Mouse (Mus musculus): ENCODE results near the gene Oat.
A peak's percentile ranks its signal among the peaks of the same experiment; 100 is the strongest.

Gene Oat

DNA sequence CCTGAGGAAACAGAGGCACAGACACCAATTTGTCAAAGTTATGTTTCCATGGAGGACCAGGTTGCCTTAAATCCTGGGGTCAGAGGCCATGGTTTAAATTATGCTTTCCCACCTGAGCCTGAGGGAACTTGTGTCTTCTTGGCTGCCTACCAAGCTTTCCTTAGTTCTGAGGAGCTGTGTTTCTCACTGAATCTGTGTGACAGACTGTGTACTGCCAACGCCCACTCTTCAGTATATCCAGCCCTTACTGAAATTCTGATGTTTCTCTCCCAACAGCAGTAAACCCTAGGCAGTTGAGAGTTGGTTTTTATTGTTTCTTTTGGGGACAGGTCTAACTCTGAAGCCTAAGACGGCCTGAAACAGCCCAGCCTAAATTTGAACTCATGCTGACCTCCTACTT is 17.6 kb upstream of the Oat start:
- no peak for DNase-seq (ENCODE audit: low spot score in 2 of 2)

DNA sequence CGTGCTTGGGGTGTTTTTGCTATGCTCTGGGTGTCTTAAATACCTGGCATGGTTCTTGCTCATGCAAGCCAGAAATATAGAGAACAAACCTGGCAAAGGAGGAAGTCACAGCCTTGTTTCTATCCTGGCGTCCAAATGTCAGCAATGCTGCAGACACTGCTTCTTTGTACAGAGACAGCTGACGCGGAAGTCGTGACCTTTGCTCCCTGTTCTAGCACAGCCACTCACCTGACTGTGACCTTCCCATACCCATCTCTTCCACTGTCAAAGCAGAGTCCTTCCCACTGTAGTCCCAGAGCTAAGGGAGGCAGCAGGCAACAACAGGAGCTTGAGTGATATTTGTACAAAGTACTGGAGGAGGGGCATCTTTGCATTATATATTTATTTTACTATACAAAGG is 13.4 kb upstream of the Oat start:
- DNase-seq (ENCODE audit: low spot score in 2 of 2), result no peak

GRCm38 (mm10) chr7:132587167-132587566 is 11.0 kb upstream of the Oat start:
- no peak for DNase-seq (ENCODE audit: low spot score in 2 of 2)

DNA sequence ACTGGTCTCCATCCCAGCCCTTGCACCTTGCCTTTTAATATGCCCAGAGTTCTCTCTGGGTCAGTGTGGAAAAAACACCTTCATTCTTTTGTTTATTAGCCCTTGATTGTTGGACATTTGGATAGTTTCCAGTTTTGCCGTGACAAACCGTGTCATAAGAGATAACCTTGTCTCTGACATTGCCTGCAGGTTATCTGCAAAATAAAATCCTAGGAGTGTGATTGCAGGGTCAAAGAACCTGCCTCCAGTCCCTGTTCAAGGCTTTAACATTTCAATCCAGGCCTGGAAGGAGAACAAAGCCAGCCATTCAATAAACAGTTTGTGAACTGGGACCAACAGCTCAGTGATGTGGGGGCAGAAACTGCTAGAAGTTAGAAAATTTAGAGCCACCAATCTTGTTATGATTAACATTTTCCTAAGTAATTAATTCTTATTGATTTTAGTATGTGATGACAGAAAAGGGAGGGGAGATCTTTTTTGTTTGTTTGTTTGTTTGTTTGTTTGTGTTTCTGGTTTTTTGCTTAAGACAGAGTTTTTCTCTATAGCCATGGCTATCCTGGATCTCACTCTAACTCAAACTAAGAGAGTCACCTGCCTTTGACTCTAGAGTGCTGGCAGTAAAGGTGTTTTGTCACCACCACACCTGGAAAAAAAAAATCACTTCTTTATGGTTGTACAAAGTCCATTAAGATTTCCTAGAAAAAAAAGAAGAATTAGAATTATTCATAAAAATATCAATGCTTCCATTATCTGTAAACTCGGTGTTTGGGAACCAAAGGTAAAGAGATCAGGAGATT is 9.7 kb upstream of the Oat start:
- no peak for DNase-seq (ENCODE audit: low spot score in 2 of 2)

GRCm38 (mm10) chr7:132581441-132581840 is 5.2 kb upstream of the Oat start:
- no peak for DNase-seq (ENCODE audit: low spot score in 2 of 2)

DNA sequence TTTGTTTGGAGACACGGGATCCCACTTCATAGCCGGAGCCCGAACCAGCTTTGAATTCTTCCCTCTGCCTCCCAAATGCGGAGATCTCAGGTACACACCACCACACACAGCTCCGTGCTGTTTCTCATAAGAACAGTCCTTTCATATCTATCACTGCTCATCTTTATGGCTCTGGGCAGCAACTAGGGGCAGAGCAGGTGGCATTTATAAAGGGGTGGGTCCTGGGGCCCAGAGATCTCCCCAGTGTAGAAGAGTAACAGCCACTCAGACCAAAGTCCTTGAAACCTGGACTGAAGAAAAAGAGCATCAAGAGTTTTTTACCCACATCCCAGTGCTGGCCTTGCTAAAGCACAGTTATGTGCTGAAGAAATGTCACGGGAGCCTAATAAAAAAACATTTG is 4.3 kb upstream of the Oat start:
- no peak for DNase-seq (ENCODE audit: low spot score in 2 of 2)

GRCm38 (mm10) chr7:132576891-132577290 is 693 bp upstream of the Oat start:
- no peak for DNase-seq (ENCODE audit: low spot score in 2 of 2)

DNA sequence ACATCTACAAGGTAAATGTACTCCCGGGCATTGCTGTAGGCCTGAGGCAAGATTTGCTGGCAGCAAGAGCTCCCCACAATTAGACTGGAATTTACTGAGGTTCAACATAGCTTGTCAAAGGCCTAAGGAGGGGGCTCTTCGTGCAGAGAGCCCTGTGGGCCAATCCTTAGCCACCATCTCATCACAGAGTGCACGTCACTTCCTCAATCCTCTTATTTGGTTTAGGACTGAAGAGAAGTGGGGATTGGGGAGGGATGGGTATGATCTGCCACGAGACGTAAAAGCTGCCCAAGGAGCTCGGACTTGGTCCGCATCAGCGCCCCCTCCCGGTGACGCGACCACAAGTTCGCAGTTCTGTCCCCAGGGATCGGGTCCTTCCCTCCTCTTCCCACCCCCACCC is 575 bp downstream of the Oat start:
- peak; percentile 83 to 84 for DNase-seq (ENCODE audit: low spot score in 2 of 2)

- no peak for DNase-seq (ENCODE audit: low spot score in 2 of 2)
These were observed 1.6 kb downstream of the Oat start for GRCm38 (mm10) chr7:132574646-132575045.

DNA sequence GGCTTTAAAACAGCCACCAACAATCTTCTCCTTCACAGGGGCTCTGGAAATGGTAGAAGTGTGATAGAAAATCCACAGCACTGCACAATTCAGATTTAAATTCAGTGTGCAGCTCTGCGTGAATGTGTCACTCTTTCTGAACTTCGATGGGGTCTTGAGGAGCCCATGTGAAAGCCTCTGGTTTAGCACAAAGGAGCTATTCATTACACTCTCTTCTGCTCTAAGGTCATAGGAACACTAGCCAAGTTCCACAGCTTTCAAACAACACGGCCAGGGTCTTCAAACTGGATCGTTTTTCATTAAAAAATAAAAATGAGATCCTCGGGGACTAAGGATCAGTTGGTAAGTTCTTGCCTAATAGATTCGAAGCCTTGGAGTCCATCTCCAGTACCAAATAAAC is 3.0 kb downstream of the Oat start:
- DNase-seq (ENCODE audit: low spot score in 2 of 2), result no peak

DNA sequence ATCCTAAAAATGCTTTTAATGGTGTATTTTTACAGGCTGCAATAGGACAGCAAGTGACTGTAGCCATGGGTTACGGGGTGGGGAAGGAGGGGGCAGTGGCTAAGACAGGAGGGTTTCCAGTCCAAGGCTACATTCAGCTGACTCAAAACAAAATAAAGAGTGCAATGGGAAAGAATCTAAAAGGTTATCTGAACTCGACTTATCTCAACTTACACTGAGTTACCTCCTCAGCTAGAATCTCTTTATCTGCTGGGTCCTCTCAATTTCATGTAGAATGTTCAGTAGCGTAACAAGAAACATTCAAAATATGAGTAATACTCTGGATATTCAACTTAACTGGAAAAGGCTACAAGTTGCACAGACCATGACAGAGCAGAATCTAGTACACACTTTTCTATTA is 3.5 kb downstream of the Oat start:
- DNase-seq (ENCODE audit: low spot score in 2 of 2), result no peak

- peak; percentile 24 to 52 for DNase-seq (ENCODE audit: low spot score in 2 of 2)
These were observed 4.7 kb downstream of the Oat start for GRCm38 (mm10) chr7:132571481-132571880.

DNA sequence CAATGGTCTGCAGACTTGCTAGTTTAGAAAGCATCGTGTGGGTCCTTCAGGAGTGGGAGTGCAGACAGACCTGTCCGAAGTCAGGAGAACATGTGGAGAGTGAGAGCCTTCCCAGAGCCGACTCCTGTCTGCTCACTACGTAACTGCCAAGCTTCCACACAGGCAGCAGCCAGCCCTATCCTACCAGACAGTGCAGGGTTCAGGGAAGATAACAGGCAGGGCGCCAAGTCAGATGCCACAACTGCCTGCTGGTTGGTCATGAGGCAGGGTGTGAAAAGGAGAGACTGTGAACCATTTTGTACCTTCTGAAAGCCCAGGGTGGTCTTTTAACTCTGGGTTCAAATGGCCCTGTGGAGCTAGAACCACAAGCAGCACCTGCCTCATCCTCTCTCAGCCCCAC is 6.1 kb downstream of the Oat start:
- DNase-seq (ENCODE audit: low spot score in 2 of 2), result peak; percentile 43 to 47

DNA sequence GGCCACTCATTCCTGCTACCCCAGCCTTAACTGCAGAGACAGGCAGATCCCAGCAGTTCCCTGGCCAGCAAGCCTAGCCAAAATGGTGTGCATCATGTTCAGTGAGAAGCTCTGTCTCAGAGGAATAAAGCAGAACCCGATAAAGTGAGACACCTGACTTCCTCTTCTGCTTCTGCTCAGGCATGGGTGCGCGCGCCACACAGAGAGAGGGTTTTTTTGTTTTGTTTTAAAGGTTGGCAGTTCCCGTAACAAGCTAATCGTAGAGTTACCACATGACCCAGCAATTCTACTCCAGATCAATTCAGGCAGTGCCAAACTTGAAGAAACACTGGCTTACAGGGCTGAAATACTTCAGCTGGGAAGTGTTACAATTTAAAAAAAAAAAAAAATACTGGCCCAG is 7.4 kb downstream of the Oat start:
- DNase-seq (ENCODE audit: low spot score in 2 of 2), result peak; percentile 49 to 61

GRCm38 (mm10) chr7:132565831-132566230 is 10.4 kb downstream of the Oat start:
- no peak for DNase-seq (ENCODE audit: low spot score in 2 of 2)

- peak in 1 of 2 experiments; percentile 63 for DNase-seq (ENCODE audit: low spot score in 2 of 2)
These were observed 16.9 kb downstream of the Oat start for GRCm38 (mm10) chr7:132559138-132559766.

DNA sequence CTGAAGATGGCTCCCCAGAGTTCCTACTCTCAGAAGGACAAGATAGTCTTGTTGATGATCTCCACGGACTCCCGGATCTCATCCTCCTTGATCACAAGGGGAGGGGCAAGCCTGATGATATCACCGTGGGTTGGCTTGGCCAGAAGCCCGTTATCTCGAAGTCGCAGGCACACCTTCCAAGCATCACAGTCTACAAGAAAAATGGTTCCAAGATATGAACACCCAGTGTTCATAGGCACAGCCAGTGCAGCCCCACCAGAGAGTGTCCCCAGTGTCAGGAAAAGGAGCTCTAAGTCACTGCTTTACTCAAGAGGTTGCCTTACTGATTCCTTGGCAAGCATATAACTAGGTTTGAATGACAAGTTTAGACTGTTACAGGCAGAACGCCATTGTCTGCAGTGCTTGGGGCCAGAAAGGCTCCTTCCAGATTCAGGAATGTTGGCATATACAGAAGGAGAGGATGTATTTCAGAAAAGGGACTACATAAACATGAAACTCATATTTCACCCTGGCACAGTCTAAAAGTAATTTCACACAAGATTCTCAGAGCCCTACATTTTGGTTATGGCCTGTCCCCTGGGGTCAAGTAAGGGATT is 18.0 kb downstream of the Oat start:
- DNase-seq (ENCODE audit: low spot score in 2 of 2), result no peak

DNA sequence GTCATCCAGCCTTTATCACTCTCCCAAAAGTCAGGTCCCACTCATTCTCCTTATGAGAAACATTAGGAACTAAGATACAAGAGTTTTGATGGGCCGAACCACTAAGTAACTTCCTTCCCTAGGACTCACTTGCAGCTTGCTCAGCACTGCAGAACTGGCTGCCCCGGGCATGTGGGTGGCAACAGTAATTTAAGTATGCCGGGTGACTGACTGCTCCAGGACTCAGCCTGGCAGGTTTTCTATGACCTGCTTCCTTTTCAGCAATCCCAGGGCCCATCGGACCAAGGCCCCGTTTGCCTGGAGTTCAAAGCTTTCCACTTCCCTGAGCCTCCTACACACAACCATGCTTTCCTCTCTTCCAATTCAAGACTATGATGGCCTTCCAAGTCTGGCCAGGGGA is 19.6 kb downstream of the Oat start:
- DNase-seq (ENCODE audit: low spot score in 2 of 2), result no peak

DNA sequence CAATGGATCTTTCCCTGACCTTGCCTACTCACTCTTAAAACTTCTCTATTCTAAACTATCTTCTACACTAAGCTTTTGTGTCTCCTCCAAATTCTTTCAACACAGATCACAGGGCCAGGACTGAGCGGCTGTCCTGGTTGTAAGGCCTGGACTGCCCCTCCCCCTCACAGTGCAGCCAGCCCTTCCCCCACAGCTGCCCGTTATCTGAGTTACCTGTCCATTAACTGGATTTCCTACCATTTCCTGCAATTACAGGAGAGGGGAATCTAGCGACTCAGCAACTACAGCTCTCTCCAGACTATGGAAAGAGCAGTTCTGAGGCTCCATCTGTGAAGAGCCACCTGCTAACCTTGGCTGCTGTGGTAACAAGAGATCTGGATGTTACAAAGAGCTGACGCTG is 20.3 kb downstream of the Oat start:
- no peak for DNase-seq (ENCODE audit: low spot score in 2 of 2)

DNA sequence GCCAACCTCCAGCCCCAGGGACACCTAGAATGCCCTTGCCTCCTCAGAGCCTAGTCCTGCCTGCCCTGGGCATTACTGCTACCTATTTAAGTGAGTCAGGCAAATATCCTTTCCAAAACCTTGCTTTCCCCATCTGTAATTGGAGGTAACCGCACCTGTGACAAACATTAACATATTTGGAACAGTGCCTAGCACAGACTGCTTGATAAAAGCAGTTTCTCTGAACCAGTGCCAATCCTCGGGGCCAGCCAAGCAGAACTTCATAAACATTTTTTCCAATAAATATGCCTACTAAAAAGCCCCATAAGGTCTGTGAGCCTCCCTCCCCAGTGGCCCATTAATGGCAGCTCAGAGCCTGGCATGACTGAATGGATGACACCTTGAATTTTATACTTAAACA is 22.1 kb downstream of the Oat start:
- DNase-seq (ENCODE audit: low spot score in 2 of 2), result no peak

- peak; percentile 91 to 93 for DNase-seq (ENCODE audit: low spot score in 2 of 2)
These were observed 24.7 kb downstream of the Oat start for GRCm38 (mm10) chr7:132551351-132552126.

- DNase-seq (ENCODE audit: low spot score in 2 of 2), result no peak
These were observed 29.1 kb downstream of the Oat start for GRCm38 (mm10) chr7:132547126-132547525.

All from heart, adult 9 months (tissue).